Mouse (Mus musculus): ENCODE data around the gene Ttc17. TPM values are rescaled to one million over a fixed set of nuclear protein-coding genes. Genes with fewer than 3 reads are reported as not detected.
"Not testable (repeated sequence)": the region's sequence is repeated elsewhere in the genome, so short reads cannot be mapped to it uniquely, and the experiment has no call there.

Gene Ttc17
- 15.1 and 15.4 TPM in 2 replicates for polyA plus RNA-seq (2015; fragmentation: Nextera tagmentation; extraction: Ambion mirVana)

DNA sequence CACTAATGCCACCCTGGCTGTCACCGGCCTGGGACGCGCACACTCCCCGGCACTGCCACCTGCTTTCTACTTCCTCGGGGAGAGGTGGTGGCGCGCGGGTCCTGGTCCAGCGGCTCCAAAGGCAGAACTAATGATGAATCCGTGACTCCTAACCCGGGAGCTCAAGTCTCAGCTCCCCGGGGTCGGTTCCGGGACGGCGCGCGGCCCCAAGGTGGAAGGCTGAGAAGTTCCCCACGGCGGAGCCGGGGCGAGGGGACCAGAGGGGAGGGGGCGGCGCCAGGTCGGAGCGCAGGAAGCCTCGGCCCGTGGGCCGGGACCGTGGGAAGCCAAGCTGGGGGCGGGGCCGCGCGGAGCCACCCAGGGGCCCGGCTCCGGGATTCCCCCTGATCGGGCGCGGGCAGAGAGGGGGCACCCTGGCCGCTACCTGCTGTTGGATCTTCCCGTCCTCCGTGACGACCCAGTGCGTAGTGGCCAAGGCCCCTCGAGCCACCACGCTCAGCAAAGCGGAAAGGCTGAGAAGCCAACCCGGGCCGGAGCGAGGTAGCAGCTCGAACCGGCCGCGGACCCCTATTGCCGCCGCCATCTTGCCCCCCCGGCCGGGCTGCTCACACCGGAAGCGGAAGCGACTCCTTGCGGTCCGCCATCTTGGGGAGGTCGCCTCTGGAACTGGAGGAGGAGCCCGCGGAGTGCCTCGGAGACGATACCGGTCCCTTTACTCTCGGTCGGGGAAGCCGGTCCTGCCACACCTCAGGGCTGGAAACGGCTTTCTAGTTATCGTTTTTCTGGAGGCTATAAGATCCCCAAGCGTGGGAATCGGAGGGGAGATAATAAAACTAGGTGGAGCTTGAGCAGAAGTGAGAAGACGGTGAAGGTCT lies at the start of gene Ttc17:
TSS of gene Ttc17 (minus strand) at position 607 of the 875 bp plus-strand sequence.
- DNase-seq (ENCODE audit: low spot score) = peak; percentile 92

DNA sequence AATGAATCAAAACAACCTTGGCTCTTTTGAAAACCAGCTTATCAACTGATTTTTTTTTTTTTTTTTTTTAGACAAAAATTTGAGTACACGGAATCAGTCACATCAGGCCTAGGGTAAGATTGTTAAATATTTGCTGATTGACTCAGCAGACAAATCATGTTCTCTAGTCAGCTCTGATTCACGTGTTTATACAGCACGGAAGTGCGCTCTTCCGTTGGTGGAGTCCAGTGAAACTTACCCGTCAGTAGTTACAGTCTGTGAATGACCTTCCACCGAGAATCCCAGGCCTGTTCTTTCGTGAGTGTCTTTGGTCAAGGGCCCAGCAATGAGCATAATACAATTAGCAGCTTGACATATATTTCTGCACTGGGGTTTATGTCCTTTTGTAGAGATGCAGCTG lies 43.2 kb upstream of the Ttc17 start:
- no peak for DNase-seq (ENCODE audit: low spot score)

DNA sequence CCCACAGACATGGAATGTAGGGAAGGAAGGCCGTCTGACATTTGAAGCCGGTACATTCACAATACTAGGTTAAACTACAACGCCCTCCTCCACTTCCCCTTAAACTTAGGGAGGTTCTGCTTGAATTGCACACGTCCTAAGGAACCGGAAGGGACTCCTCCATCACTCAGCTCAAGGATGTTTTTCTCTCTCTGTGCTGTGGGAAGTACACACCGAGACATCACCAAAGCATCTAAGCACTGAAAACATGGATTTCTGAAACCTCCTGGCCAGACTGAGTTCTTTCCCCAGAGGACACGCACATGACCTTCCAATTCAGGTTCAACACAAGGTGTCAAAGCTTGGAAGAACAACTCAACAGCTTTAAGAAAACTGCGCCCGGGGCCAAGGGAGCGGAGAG lies 30.5 kb upstream of the Ttc17 start:
- DNase-seq (ENCODE audit: low spot score) = peak; percentile 31

DNA sequence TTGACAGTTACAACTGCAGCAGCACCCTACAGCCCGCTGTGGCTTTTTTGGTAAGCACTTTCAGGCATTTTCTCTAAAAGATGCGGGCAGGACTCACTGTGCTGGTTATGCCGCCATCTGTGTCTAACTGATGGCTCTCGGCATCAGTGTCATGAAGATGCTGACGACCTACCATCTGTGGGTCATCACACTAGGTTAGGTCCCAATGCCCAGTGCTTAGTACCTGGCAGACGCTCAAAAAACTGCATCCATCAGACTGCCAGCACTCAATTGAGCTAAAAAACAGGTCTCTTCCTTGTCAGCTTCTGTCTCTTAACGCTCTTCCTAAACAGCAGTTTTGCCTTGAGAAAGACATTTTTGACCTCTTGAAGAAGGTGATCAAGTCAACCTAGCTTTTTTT lies 29.0 kb upstream of the Ttc17 start:
- DNase-seq (ENCODE audit: low spot score) = no peak

DNA sequence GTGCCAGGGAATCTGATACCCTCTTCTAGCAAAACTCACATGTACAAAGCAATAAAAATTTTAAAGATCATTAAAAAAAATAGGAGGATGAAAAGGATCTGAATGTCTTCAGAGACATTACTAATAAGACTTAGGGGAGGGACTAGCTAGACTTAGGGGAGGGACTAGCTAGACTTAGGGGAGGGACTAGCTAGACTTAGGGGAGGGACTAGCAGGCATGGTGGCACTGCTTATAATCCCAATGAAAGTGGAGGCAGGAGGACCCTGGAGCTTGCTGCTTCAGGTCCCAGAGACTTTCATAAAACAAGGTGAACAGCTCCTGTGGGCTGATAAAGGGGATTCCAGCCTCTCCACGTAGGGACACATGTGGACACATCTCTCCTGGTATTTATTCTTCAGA lies 28.3 kb upstream of the Ttc17 start:
- no peak for DNase-seq (ENCODE audit: low spot score)

DNA sequence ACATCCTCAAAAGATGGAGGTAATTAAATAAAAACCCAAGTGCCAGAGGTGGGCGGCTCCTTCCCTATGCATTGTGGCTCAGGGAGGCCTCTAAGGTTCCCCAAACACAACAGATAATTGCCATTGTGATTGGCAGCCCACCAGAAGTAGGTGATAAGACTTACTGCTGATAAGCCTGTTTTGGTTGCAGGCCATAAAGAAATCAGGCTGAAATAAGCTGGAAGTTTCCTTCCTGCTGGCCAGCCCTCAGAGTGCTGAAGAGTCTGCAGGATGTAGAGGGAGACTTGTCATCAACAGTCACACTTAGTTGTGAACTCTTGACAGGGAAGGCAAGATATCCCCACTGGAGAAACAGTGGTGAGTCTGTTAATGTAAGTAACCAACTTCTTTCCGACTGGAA lies 25.7 kb upstream of the Ttc17 start:
- no peak for DNase-seq (ENCODE audit: low spot score)

DNA sequence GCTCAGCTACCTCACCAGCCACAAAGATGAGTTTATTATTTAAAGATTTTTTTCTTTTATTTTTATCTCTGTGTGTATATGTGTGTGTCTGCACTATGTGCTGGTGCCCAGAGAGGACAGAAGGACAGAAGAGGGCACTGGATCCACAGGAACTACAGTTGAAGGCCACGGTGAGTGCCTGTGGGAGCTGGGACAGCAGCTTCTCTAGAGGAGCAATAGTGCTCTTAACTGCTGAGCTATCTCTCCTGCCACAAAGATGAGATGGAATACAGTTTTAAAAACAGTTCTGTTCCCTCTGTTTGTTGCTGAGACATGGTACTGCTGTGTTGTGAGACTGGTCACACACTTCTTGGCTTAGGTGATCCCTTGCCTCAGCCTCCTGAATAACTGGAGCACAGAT lies 22.0 kb upstream of the Ttc17 start:
- DNase-seq (ENCODE audit: low spot score) = no peak

DNA sequence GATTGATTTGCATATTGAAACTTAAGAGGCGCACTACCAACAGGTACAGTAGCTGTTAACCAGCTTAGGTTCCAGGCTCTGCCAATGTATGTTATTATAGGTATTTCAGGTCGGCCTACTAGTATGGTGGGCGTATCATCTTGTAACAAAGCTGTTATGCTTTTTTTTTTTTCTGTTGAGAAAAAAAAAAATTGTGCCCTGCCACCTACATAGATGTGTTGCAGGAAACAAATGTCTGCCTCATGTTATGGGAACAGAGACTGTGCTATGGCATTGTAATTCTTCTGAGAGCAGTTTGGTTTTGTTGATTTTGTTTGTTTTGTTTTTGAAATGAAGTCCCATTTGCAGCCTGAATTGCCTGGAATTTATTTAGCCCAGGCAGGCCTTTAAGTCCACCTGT lies 952 bp upstream of the Ttc17 start:
- DNase-seq (ENCODE audit: low spot score) = no peak

DNA sequence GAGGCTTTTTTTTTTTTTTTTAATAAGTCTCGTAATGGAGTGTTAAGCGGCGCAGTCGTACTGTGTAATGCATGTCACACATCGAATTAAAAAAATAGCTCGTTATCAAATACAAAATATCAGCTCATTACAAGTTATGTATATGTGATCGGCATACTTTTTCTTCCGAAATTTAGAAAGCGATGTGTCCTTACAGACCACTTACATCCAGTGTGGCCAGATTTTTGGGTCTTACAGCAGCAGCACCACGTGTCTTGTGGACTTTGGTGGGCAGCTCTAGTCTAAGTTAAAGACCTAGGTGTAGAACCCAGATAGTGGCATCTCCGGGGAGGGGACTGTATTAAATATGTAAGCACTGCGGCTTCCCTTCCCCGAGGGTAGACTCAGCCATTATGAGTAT lies 532 bp upstream of the Ttc17 start:
- DNase-seq (ENCODE audit: low spot score) = peak; percentile 34

DNA sequence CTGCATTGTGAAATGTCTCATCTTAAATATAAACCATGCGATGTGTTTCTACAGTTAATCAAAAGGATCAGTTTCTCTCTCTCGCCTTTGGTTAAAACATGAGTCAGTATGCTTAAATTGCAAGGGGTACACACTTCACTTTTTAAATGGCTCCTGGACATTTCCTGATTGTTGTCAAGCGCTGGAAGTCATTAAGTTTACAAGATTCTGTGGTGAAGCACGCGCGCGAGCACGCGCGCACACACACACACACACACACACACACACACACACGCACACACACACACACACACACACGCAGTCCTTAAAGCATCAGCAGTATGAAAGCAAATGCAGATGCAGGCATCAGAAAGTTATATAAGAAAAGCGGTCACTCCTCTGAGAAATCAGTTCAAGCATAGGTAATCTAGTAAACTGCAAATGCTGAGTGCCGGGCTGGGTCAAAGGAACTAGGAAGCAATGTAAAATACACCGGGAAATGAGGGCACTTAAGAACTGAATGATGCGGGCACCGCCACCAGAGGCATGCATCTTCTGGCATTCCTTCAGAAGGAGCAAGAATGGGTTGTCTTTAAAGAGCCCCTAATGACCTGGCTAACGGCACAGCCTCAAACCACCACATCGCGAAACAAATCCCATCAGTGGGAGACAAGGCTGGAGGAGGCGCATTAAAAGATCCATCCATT lies 949 bp downstream of the Ttc17 start:
- peak; percentile 37 for DNase-seq (ENCODE audit: low spot score)

DNA sequence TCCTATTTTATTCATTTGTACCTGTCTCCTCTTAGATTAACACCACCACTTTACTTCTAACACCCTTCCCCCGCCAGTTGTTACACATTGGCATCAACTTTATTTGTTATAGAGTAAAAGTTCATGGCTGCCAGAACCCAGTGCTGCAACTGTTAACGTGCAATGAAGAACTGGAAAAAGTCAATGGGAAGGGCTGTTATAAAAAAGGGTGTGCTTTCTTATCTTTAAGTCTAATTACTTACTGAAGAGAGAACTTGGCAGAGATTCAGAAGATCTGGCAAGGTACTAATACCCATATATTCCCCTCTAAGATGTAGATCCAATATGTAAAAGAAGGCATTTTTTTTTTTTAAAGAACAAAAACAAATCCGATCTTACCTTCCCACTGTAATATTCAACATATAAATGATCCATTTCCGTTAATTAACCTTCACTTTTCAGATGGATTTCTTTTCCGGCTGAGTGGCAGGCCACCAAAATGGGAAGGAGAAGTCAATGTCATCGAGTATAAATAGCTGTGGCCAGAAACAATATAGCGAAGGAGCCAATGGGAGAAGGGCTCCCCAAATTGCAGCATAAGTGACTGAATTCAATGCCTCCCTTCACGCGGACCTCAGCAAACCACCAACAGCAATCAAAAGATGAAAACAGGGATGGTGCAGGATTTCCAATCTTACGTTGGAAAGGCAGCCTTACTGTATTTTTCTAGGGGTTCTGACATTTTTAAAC lies 1.8 kb downstream of the Ttc17 start:
- no peak for DNase-seq (ENCODE audit: low spot score)

DNA sequence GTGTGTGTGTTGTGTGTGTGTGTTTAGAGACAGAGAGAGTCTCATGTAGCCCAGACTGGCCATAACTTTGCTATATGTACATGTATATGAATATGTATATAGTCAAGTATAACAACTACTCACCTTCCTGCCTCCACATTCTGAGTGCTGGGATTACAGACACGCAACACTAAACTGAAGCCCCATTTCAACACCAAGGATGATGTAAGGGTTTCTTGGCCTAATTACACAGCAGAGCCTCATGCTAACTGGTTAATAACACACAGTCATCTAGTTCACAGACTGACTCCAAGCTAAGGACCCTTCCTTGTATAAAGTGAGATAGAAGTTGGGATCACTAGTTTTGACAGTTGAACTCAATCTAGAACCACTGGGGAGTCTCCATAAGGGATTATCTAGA lies 3.9 kb downstream of the Ttc17 start:
- DNase-seq (ENCODE audit: low spot score) = no peak

DNA sequence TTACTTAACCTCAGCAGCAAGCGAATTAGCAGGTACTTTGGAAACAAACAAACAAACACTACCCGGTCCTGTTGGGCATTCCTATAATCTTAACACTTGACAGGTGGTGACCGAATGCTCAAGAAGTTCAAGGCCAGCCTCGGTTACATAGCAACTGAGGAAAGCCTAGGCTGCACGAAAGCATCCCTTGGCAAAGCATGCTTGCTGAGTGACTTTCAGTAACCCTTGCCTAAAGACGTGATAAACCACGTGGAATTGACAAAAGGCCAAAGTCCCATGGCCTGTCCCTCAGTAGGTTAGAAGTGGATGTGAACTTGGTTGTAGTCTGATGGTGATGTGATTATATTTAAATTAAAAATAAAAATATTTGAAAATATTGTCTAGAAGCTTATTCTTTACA lies 4.4 kb downstream of the Ttc17 start:
- DNase-seq (ENCODE audit: low spot score) = no peak

DNA sequence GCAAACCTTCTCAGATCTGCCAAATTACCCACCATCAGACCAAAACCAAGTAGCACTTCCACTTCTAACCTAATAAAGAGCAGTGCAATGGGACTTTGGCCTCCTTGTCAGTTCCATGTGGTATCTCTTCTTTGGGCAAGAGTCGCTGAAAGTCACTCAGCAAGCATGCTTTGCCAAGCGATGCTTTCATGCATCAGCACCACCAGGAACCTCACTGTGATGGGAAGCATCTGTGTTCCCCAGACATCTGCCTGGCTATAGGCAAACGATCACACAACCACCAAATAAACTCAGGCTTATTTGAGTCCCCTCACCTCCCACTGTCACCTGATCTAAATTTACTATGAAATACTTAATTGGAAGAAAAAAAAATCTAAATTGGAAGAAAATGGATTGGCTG lies 5.5 kb downstream of the Ttc17 start:
- no peak for DNase-seq (ENCODE audit: low spot score)

DNA sequence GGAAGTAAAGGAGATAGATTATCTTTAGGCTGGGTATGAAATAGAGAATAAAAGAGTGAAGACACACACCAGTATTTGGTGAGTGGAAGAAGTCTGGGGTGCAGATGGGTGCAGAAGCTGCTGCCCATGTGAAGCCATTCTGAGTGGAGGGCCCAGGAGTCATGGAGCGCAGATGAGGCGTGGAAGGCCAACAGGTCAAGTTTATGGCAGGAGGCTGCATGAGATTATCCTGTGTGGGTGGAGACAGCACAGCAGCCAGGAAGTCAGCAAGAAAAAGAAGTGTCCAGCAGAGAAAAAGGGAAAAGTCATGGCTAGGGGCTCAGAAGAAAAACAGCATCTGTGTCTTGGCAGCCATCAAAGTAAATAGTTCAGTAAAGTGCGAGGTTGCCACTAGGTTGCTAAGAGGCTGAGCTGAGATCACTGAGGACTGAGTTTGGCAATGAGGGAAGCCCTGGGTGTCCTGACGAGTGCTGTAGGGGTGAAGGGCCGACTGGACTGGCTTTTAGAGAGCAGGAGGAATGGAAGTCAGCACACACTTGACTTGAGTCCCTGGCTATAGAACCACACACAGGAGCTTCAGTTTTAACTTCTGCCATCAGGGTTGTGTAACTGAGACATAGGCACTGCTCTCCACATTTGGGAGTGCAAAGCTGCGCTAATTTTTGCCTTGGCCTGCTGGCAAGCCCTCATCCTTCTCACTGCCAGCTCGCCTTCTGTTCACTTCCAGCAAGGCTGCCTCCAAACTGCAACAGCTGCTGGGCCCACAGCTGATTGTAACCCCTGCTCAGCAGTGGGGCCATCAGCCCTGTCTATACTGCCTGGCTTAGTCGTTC lies 8.1 kb downstream of the Ttc17 start:
- DNase-seq (ENCODE audit: low spot score) = no peak

DNA sequence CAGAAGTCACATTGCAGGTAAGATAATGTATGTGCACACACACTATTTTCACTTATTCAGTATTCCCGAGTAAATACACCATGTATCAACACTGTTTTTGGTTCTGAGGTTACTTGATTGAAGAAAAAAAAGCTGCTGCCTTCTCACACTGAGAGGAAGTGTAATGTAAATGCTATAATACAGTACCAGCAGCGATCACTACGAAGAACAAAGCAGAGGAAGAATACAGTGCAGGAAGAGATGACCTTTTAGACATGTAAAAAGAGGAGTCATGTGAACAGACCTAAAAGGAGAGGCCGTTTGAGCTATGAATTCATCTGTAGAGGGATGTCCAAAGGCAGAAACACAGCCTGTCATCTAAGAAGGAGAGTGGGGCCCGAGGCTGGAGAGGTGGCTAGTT lies 9.0 kb downstream of the Ttc17 start:
- DNase-seq (ENCODE audit: low spot score) = no peak

DNA sequence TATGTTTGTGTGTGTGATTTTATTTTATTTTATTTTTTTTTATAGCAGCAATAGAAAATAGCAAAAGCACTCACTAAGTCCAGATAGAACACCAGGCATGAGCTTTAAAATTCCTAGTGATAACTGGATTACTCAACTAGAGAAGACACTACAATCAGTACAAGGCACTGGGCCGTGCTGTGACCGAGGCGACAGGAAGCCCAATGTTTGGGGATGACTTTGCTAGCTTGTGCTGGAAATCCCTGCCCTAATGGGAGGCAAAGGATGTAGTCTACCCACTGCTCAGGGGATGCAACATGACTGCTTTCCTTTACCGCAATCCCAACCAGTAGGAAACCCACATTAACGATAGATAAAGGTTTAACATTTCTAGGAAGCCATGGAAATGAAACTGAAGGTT lies 10.2 kb downstream of the Ttc17 start:
- no peak for DNase-seq (ENCODE audit: low spot score)

DNA sequence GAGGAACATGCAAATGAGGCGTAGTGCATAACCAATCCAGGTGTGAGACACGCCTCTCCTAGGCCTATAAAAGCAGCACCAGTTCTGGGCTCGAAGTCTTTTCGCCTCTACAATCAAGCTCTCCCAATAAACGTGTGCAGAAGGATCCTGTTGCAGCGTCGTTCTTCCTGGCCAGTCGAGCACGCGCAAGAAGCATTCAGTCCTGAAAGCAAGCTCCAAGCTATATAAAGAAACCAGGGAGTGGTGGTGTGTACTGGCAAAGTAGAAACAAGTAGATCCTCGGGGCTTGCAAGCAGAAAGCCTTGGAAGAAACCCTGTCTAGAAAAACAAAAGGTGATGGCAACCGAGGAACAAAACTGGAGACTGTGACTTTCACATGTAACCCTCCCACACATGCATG lies 15.4 kb downstream of the Ttc17 start:
- DNase-seq (ENCODE audit: low spot score) = not testable (repeated sequence)

DNA sequence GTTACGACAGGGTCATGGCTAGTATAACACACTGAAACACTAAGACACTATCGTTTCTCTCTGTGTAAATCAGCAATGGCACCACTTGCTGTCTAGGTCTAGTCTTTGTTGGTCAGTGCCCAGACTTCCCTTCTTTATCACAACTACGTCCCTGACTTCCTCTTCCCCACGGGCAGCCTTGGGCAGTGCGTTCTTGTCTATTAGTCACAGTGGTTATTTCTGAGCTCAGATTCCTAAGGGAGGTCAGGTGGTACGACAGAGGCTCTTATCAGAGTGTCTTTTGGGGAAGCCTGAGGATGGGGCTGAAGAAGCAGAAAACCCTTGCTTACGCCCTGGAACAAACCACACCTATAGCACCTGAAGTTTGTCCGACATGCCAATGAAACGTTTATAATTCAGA lies 17.5 kb downstream of the Ttc17 start:
- no peak for DNase-seq (ENCODE audit: low spot score)

DNA sequence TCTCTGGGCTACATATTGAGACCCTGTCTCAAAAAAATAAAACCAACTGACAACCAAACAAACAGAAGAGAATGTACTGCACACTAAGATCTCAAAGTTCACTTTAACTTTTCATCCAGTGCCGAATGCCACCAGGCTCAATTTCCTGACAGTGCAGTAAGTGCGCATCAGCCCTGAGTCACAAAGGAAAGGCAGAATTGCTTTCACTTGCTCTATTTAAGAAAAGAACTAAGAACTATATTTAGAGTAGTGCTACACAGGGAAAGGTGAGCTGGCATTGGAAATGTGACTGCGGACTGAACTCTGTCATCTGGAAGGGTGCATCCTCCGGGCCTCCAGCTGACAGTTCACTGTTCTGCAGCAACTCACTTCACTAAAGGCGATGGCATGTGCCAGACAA lies 18.6 kb downstream of the Ttc17 start:
- no peak for DNase-seq (ENCODE audit: low spot score)

DNA sequence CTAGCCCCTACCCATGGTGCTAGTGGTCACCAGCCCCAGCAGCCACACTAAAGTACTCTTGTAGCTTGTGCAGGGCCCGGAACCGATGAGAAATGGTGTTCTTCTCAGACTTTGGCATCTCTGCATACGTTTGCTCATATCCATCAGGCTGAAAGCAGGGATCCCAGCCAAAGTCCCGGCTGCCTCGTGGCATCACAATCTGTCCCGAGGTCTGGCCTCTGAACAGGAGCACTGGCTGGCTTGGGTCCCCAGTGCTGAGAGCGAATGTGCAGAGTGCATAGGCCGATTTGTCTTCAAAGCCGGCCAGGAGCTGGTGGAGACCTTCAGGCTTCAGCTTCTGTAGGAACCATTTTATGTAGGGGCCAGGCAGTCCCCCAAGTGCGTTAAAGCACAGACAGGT lies 22.0 kb downstream of the Ttc17 start:
- DNase-seq (ENCODE audit: low spot score) = not testable (repeated sequence)

Measured in thymus, postnatal 0 days (tissue).